Mouse (Mus musculus) MEL (cell line): ENCODE results near the gene Uchl3. TPM values are rescaled to one million over a fixed set of nuclear protein-coding genes. Genes with fewer than 3 reads are reported as not detected.

Source experiments
- DNase-seq: peaks from one replicate; pipeline ENCODE4 v3.0.0; 2011; ENCODE audit warnings: low read depth, low spot score
- H3K27ac ChIP-seq: 2 replicates; pipeline ENCODE4 v1.5.1; 2012; ENCODE audit warnings: low read depth, mild to moderate bottlenecking, control low read depth, low read length, moderate library complexity; ENCODE audit not compliant: control insufficient read depth
- H3K27me3 ChIP-seq, 2 experiments: fragments of 150-350 bp in 1 of 2; sonication (generic) in 1 of 2; 2 replicates each; pipeline ENCODE4 v1.6.1; 2012; ENCODE audit warnings: low read length in 2 of 2, mild to moderate bottlenecking in 2 of 2, improper control_type of control experiment in 1 of 2, moderate library complexity in 1 of 2; ENCODE audit not compliant: insufficient read depth in 2 of 2, control insufficient read depth in 1 of 2
- H3K36me3 ChIP-seq, 2 experiments: 2 replicates each; pipeline ENCODE4 v1.6.1; 2012 to 2014; ENCODE audit warnings: low read length in 2 of 2, improper control_type of control experiment in 1 of 2, inconsistent platforms in 1 of 2, mild to moderate bottlenecking in 1 of 2; ENCODE audit not compliant: insufficient read depth in 2 of 2, control insufficient read depth in 1 of 2
- H3K4me1 ChIP-seq, 2 experiments: fragments of 150-350 bp in 1 of 2; sonication (generic) in 1 of 2; 2 replicates each; pipeline ENCODE4 v1.6.1; 2012; ENCODE audit warnings: low read length in 2 of 2, improper control_type of control experiment in 1 of 2, mild to moderate bottlenecking in 1 of 2; ENCODE audit not compliant: insufficient read depth in 2 of 2, control insufficient read depth in 1 of 2
- H3K4me3 ChIP-seq, 2 experiments: fragments of 150-350 bp in 1 of 2; sonication (generic) in 1 of 2; 2 replicates each; pipeline ENCODE4 v1.5.1; 2012; ENCODE audit warnings: low read depth in 2 of 2, low read length in 2 of 2, mild to moderate bottlenecking in 2 of 2, moderate library complexity in 2 of 2, control low read depth in 1 of 2, improper control_type of control experiment in 1 of 2; ENCODE audit not compliant: control insufficient read depth in 1 of 2, insufficient read depth in 1 of 2
- H3K79me2 ChIP-seq: 2 replicates; pipeline ENCODE4 v1.6.1; 2012; ENCODE audit warnings: mild to moderate bottlenecking, low read length, moderate library complexity; ENCODE audit not compliant: control insufficient read depth, poor library complexity, insufficient read depth
- H3K9ac ChIP-seq: 2 replicates; pipeline ENCODE4 v1.6.1; 2012; ENCODE audit warnings: low read depth, mild to moderate bottlenecking, control low read depth, low read length, moderate library complexity; ENCODE audit not compliant: control insufficient read depth, poor library complexity, severe bottlenecking
- H3K9me3 ChIP-seq: fragments of 150-350 bp; sonication (generic); replicated peaks from 2 replicates; pipeline ENCODE4 v1.6.1; 2012; ENCODE audit warnings: mild to moderate bottlenecking, low read length, improper control_type of control experiment, moderate library complexity; ENCODE audit not compliant: insufficient read depth
- BHLHE40 ChIP-seq: IDR thresholded peaks from 2 replicates; pipeline ENCODE4 v1.6.1; 2012; ENCODE audit warnings: low read depth, mild to moderate bottlenecking, inconsistent platforms, low read length, improper control_type of control experiment, borderline replicate concordance
- ELF1 ChIP-seq: IDR thresholded peaks from 2 replicates; pipeline ENCODE4 v1.6.1; 2014; ENCODE audit warnings: low read depth, mild to moderate bottlenecking, inconsistent platforms, low read length, improper control_type of control experiment, moderate library complexity
- EP300 ChIP-seq, 2 experiments: IDR thresholded peaks; 2 replicates each; pipeline ENCODE4 v1.6.1; 2011; ENCODE audit warnings: improper control_type of control experiment in 2 of 2, low read length in 2 of 2, low read depth in 1 of 2, mild to moderate bottlenecking in 1 of 2
- ETS1 ChIP-seq: IDR thresholded peaks from 2 replicates; pipeline ENCODE4 v1.6.1; 2012; ENCODE audit warnings: low read depth, mild to moderate bottlenecking, inconsistent platforms, low read length, improper control_type of control experiment, moderate library complexity
- GABPA ChIP-seq: IDR thresholded peaks from 2 replicates; pipeline ENCODE4 v1.6.1; 2012; ENCODE audit warnings: low read depth, mild to moderate bottlenecking, inconsistent platforms, low read length, improper control_type of control experiment, moderate library complexity
- MAFK ChIP-seq: IDR thresholded peaks from 2 replicates; pipeline ENCODE4 v1.6.1; 2011; ENCODE audit warnings: low read depth, mild to moderate bottlenecking, low read length, improper control_type of control experiment, borderline replicate concordance
- MAZ ChIP-seq: IDR thresholded peaks from 2 replicates; pipeline ENCODE4 v1.6.1; 2012; ENCODE audit warnings: low read depth, mild to moderate bottlenecking, inconsistent platforms, low read length, improper control_type of control experiment
- MEF2A ChIP-seq: IDR thresholded peaks from 2 replicates; pipeline ENCODE4 v1.6.1; 2014; ENCODE audit warnings: low read depth, mild to moderate bottlenecking, inconsistent platforms, low read length, improper control_type of control experiment; ENCODE audit not compliant: poor library complexity, insufficient replicate concordance, severe bottlenecking; ENCODE audit errors: extremely low read depth
- MYB ChIP-seq: IDR thresholded peaks from 2 replicates; pipeline ENCODE4 v1.6.1; 2011; ENCODE audit warnings: mild to moderate bottlenecking, low read depth, low read length, improper control_type of control experiment
- NRF1 ChIP-seq: IDR thresholded peaks from 2 replicates; pipeline ENCODE4 v1.6.1; 2014; ENCODE audit warnings: low read depth, mild to moderate bottlenecking, inconsistent platforms, low read length, improper control_type of control experiment, moderate library complexity; ENCODE audit not compliant: poor library complexity, insufficient read depth, severe bottlenecking
- POLR2AphosphoS2 ChIP-seq: IDR thresholded peaks from 2 replicates; pipeline ENCODE4 v1.6.1; 2011; ENCODE audit warnings: low read length, improper control_type of control experiment
- RAD21 ChIP-seq: IDR thresholded peaks from 2 replicates; pipeline ENCODE4 v1.6.1; 2011; ENCODE audit warnings: mild to moderate bottlenecking, low read depth, low read length, improper control_type of control experiment
- SIN3A ChIP-seq: IDR thresholded peaks from 2 replicates; pipeline ENCODE4 v1.6.1; 2012; ENCODE audit warnings: low read length, improper control_type of control experiment, inconsistent platforms
- TAL1 ChIP-seq: IDR thresholded peaks from 2 replicates; pipeline ENCODE4 v1.6.1; 2012; ENCODE audit warnings: mild to moderate bottlenecking, inconsistent platforms, low read length, moderate library complexity, mixed read lengths
- UBTF ChIP-seq: IDR thresholded peaks from 2 replicates; pipeline ENCODE4 v1.6.1; 2012; ENCODE audit warnings: low read depth, mild to moderate bottlenecking, inconsistent platforms, low read length, improper control_type of control experiment, moderate library complexity, borderline replicate concordance; ENCODE audit not compliant: insufficient read depth
- USF2 ChIP-seq, 2 experiments: IDR thresholded peaks; 2 replicates each; pipeline ENCODE4 v1.6.1; 2011 to 2012; ENCODE audit warnings: improper control_type of control experiment in 2 of 2, low read length in 2 of 2, borderline replicate concordance in 1 of 2, inconsistent platforms in 1 of 2, low read depth in 1 of 2, mild to moderate bottlenecking in 1 of 2; ENCODE audit not compliant: insufficient read depth in 1 of 2
- ZKSCAN1 ChIP-seq: IDR thresholded peaks from 2 replicates; pipeline ENCODE4 v1.6.1; 2012; ENCODE audit warnings: low read depth, mild to moderate bottlenecking, inconsistent platforms, low read length, improper control_type of control experiment, moderate library complexity
- polyA plus RNA-seq, 2 experiments: library from polyadenylated mRNA; stranded (reverse) in 1 of 2; unstranded in 1 of 2; fragments of >175 nt in 1 of 2; fragments of >200 nt in 1 of 2; gene quantifications; 2 replicates each; pipeline versions ENCODE4 v1.2.1 to v1.2.4; 2012; ENCODE audit warnings: low replicate concordance in 2 of 2, low read depth in 1 of 2; ENCODE audit not compliant: insufficient read length in 2 of 2, insufficient read depth in 1 of 2, missing spikeins in 1 of 2
- total RNA-seq: library from RNA; depleted of rRNA; stranded (reverse); fragments of 300-350 nt; gene quantifications from 2 replicates; pipeline ENCODE4 v1.2.3, GENCODE M21; 2012

Uchl3 gene
- total and polyA plus RNA-seq, 3 experiments = 57.8 to 59.1 TPM; not detected in 1

DNA sequence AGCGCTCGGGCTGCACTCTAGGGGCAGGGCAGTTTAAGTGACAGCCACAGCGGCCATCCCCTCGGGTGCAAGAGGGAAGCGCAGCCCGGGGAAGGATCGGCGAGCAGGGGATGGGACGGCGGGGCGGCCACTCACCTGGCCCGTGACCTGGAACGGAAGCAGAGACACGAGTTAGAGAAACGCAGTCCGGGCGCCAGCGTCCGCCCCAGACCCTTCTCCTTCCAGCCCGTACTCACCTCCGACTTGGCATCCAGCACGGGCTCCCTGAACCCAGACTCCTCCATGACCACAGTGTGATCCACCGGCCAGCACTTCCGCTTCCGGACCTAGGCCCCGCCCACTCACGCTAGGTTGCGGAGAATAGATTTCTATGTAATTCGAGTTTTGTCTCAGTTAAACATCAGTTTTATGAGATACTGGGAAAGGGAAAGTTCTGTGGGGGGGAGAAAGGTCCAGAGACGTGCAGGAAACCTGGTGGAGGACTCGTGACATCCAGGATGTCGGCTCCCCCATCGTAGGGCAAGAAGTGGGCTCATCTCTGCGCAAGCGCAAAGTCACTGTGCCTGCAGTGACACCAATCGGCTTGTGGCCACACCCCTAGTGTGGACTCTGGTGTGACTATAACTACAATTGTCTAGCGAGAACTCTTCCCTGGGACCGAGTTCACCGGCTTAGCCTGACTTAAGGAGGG, 13.5 kb upstream of the Uchl3 start, which contains the start of gene Commd6 (continued):
- TF ChIP-seq MEF2A (no peak), SIN3A (peak; percentile 78), POLR2AphosphoS2 (peak; percentile 82), BHLHE40 (no peak), ETS1 (no peak), ELF1 (peak; percentile 95), RAD21 (no peak), MYB (no peak), UBTF (0 out of 2 replicates have a peak, but pooled peaks have one; percentile 45)

GRCm38 (mm10) chr14:101644948-101645347, 8.8 kb upstream of the Uchl3 start:
- Histone ChIP-seq H3K4me3 (no peak overlapping the region), H3K27me3 (peaks cover 0 to 1% of the 10 kb centered on the region in 2 experiments; a peak in 2 of 4 replicates), H3K4me1 (no peaks in the 10 kb centered on the region; a peak in 1 of 4 replicates), H3K79me2 (peaks cover 3% of the 10 kb centered on the region), H3K9ac (no peak overlapping the region), H3K9me3 (no peaks in the 10 kb centered on the region), H3K27ac (no peak overlapping the region), H3K36me3 (no peaks in the 10 kb centered on the region)
- no peak for TF ChIP-seq USF2 (IDR thresholded peaks at IDR 0.05; ENCODE audit: borderline replicate concordance in 1 of 2, insufficient read depth in 1 of 2, low read depth in 1 of 2, low read length in 2 of 2)
- no peak for TF ChIP-seq NRF1
- TF ChIP-seq TAL1 = no peak
- no peak for TF ChIP-seq MEF2A
- no peak for TF ChIP-seq MAZ
- DNase-seq = no peak

GRCm38 (mm10) chr14:101650551-101650950, 3.2 kb upstream of the Uchl3 start:
- Histone ChIP-seq H3K4me3 (no peak overlapping the region), H3K27me3 (peaks cover 0 to 1% of the 10 kb centered on the region in 2 experiments; a peak in 2 of 4 replicates), H3K27ac (no peak overlapping the region), H3K4me1 (peaks cover 7 to 9% of the 10 kb centered on the region in 2 experiments; a peak in 3 of 4 replicates), H3K9me3 (no peaks in the 10 kb centered on the region), H3K79me2 (peaks cover 8% of the 10 kb centered on the region), H3K36me3 (peaks cover 0 to 17% of the 10 kb centered on the region in 2 experiments; a peak in 2 of 4 replicates), H3K9ac (no peak overlapping the region)
- DNase-seq = no peak
- no peak for TF ChIP-seq MAFK
- TF ChIP-seq ETS1 = no peak
- no peak for TF ChIP-seq GABPA
- no peak for TF ChIP-seq ZKSCAN1
- no peak for TF ChIP-seq EP300 (IDR thresholded peaks at IDR 0.05; ENCODE audit: low read depth in 1 of 2, low read length in 2 of 2)
